Mouse (Mus musculus) left cerebral cortex, adult 8-10 months (tissue): Measurements from ENCODE around the gene Ttc37. TPM values are rescaled to one million over a fixed set of nuclear protein-coding genes. Genes with fewer than 3 reads are reported as not detected.
A peak's percentile ranks its signal among the peaks of the same experiment; 100 is the strongest.

Source experiments
- DNase-seq, 2 experiments: peaks; one replicate each; pipeline ENCODE4 v3.0.0; 2022; ENCODE audit warnings: low spot score in 2 of 2
- total RNA-seq, 4 experiments: library from RNA; stranded (reverse); gene quantifications; 2 replicates each; pipeline ENCODE4 v1.2.4; 2022

Gene Ttc37
- total RNA-seq, 4 experiments from 2014 or later, result 16.0 to 20.9 (median 18.9) TPM

DNA sequence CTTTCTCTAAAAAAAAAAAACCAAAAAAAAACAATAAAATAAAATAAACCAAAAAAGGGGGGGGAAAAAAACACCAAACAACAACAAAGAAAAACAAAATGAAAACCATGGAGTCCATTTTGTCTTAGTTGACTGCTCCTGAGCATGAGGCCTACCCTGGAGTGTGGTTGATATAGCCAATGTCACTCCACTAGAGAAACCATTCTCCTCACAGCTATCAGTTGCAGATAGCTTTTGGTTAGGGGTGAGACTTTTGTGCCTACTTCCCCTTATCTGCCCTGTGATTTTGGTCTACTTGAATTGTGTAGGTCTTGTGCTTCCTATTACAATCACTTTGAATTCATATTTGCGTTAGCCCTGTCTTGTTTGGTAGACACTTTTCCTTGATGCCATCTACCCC, 59.0 kb downstream of the Ttc37 start:
- DNase-seq, result no peak

DNA sequence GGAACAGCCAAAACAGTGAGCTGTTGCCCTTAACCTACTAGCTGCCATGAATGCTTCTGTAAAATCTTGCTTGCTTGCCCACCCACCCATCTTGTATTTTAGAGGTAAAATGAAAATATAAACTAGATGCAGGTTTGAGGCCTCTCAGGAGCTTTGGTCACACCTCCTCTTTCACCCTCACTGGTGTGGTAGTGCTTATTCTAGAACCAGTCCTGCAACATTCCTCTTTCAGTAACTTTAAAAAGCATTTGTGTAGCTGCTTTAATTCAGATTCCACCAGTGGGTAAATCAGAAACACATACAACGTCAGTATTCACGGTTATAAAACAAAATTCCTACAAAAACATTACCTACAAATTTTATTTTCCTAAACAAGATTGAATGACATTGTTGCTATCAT, 62.1 kb downstream of the Ttc37 start:
- no peak for DNase-seq

DNA sequence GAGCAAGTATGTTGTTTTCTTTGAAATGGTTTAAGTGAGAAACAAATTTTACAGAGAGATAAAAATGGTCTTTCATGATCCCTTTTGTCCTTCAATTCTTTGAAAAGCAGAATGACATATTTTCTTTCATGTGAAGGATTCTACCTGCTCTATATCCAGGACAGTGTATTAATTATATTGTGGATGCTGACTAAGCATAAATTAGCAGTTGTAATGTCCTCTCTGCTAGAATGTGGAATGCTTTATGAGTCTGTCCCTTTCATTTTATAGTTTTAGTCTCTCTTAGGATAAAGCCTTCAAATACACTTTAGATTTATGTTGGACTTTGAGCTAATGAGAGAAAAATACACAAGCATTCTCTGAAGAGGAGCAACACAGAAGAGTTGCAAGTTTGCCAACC, 75.8 kb downstream of the Ttc37 start:
- no peak for DNase-seq

DNA sequence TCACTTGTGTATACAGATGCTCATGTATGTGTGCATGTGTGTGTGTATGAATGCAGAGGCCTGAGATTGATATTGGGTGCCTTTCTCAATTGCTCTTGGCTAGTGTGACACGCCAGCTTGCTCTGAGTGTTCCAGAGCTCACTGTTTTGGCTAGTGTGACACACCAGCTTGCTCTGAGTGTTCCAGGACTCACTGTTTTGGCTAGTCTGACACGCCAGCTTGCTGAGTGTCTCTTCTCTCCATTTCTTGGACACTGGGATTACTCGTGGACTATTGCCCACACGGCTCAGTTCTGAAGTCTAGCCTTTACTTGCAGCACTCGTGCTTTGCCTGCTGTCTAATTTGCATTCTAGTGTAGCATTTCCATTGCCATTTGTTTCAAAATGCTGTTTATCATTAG, 80.2 kb downstream of the Ttc37 start:
- DNase-seq, result no peak

DNA sequence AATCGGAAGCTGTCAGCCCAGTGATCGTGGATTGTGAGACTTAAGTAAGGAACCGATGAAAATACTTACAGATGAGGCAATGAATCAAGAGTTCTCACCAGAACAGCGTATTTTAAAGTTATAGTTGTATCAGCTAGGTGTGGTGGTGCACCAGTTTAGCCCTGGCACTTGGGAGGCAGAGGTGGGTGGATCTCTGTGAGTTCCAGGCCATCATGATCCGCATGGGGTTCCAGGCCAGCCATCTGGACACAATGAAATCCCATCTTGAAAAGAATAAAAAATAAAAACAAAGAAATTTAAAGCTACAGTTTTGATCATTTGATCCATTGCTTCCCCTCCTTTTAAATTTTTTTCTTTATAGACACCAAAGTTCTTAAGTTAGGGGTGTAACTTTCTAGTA, 89.1 kb downstream of the Ttc37 start:
- DNase-seq, result no peak

DNA sequence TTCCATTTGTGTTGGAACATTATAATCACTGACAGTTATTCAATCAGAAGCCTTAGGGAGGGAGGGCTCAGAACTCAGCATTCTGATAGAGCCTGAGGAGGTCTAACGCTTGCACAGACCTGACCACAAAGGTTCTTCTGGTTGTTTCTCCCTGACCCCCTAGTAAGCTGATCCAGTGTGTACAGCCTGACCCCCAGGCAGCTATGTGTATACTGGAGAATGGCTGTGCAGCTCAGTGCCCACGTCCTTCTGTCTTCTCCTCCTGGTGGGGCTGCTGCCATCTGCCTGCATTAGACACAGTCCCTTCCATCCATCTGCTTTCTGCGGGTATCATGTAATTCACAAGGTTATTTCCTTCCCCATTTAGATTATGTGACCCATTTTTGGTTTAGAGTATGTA, 90.7 kb downstream of the Ttc37 start:
- DNase-seq, result peak in 1 of 2 experiments; percentile 53

DNA sequence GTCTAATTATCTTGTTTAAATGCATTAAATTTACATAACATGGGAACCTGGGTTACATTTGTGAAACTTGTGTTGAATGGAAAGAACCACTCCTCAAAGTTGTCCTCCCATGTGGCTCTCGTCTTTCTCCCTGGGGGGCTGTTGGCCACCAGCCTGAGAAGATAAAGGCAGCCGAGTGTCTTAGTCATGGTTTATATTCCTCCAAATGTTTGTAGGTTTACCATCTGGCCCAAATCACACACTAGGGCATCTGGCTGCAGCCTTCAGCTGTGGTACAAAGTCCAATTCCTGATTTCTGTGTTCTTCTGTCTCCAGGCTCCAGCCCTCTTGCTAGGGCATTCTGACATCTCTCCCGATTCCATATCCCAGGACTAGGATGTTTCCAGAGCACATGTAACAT, 91.7 kb downstream of the Ttc37 start:
- DNase-seq, result no peak

DNA sequence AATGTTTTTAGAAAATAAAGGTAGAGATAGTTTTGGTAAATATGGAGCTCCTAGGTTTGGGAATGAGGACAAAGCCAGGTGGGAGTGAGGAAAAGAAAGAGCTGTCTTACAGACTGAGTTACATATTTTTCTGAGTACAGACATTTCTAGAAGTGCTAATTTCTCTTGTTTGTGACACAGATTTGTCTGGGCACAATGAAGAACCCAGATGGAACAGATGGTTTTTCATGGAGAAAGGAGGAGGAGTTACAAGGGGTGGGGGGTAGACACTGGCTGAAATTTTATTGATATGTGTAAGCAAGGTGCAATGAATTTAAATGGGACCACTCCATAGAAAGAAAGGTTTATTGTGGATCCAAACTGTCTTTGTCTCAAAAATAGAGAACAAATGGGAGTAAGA, 96.4 kb downstream of the Ttc37 start:
- DNase-seq, result no peak

DNA sequence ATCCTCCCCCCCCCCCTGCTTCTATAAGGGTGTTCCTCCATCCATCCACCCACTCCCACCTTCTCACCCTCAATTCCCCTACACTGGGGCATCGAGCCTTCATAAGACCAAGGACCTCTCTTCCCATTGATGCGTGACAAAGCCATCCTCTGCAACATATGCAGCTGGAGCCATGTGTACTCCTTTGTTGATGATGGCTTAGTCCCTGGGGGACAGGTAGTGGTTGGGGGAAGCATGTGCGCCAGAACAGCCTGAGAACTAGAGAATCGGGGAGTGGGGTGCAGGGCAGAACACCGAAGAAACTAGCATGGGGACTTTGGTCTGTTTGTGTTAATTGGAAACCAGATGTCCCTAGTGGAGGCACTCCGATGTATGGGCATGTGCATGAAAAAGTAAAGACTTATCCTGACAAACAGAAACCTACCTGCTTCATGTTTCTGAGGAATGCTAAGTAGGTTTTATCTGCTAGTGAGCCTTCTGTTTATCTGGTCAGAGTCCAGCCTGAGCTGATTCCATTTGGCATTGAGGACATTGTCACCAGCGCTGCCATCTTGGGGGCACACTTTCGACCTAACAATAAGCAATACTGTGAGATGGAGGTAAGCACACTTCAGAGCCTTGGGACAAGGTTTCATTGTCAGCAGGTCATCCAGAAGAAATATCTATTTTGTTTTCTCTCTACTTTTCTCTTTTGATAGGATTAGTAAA, 97.1 kb downstream of the Ttc37 start:
- DNase-seq, result no peak

DNA sequence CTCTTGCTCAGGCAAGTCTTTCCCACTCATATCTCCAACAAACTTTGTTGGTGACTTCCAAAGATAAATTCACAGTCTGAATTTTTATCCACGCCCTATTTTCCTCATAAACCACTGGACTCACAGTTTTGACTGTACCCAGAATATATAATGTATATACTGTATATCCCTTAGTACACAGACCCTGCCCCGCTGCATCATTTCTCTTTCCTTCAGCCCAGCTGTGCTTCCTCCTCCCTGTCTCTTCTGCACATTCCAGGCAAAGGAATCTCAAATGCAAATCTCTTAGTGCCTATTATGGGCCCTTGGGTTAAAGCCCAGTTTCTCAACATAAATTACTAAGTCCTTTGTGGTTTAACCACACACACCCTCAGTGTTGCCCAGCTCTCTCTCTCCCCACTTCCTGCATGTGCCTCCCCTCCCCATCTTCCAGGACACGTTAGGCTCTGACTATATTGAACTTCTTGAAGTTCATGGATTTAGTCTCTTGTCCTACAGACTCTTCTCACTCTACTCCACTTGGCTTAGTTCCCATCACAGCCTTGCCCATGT, 98.8 kb downstream of the Ttc37 start:
- no peak for DNase-seq

DNA sequence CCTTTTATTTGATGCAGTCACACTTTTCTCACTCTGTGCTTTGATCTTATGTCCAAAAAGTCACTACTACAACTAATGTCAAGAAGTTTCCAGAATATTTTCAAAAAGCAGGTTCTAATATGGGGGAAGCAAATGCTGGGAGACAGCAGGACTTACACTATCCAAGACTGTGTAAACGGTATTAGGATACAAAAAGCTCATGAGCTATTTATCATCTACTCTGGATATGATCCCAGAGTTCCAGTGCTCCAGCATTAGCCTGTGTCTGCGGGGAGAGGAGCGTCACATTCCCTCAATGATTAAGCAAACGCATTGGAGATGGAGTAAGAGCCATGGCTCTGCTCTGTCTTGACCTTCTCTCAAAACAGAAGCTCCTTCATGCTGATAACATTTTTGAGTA, 101.4 kb downstream of the Ttc37 start:
- no peak for DNase-seq

DNA sequence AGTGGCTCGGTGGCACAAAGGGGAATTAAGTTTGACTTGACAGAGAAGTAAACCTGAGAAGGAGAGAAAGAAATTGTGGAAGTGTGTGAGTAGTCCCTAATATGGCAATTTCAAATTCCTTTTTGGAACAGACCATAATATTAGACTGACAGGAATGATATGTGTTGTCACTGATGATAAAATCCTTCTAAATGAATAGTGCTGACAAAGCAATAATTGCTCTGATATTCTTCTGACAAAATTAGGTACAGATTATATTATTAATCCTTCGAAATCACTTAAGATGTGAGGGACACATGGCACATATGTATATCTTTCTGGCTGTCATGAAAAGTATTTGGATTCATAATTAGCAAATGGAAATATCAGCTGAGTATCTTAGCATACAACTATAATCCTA, 116.4 kb downstream of the Ttc37 start:
- DNase-seq, result no peak

DNA sequence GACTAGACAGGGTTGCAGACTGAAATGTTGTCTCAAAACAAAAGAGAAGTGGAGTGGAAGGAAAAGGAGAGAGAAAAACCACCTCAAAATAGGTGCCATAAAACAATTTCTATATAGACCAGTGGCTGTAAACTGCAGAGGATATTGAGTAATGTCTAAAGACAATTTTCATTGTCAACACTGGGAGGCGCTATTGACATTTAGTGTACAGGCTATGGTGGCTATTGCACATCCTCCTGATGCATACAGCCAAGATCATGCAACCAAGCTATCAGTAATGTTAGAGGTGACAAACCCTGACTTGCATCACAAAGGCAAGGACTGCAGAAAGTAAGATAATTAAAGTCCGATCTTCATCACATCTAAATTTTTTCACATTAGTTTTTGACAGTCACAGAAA, 116.9 kb downstream of the Ttc37 start:
- DNase-seq, result no peak

Other genes with a start within 250 kb of the Ttc37 start
- gene Rhobtb3, start 154.8 kb upstream of the Ttc37 start, total RNA-seq, result 10 to 100 TPM; 16.9 to 19.9 (median 19.5) TPM
- under 1 TPM in 3 of 4 experiments, not detected in 1; 0.35 to 0.80 (median 0.53) TPM for gene Spata9, start 131.6 kb upstream of the Ttc37 start, total RNA-seq
- 10 to 100 TPM; 18.1 to 20.2 (median 19.4) TPM for gene Rfesd, start 80.0 kb upstream of the Ttc37 start, total RNA-seq
- gene Gpr150, start 41.7 kb upstream of the Ttc37 start, total RNA-seq, result 1 to 10 TPM; 4.8 to 6.0 (median 5.3) TPM
- gene Arsk, start 74 bp upstream of the Ttc37 start, total RNA-seq, result 10 to 100 TPM in 1 of 4 experiments, 1 to 10 TPM in 3; 5.3 to 10.1 (median 6.9) TPM
- not detected for gene Fam81b, start 206.3 kb downstream of the Ttc37 start, total RNA-seq